Mouse (Mus musculus) embryonic facial prominence, embryonic 10.5 days (tissue): ENCODE results near the gene Mtap. TPM values are rescaled to one million over a fixed set of nuclear protein-coding genes. Genes with fewer than 3 reads are reported as not detected.
A peak's percentile ranks its signal among the peaks of the same experiment; 100 is the strongest.

ENCODE experiments used
- DNase-seq: peaks from one replicate; pipeline ENCODE4 v3.0.0-alpha.2; 2017; ENCODE audit warnings: low spot score
- H3K27ac ChIP-seq: fragments of 300-500 bp; sonication (generic); replicated peaks from 2 replicates; pipeline ENCODE4 v1.5.1; 2016; ENCODE audit warnings: mild to moderate bottlenecking
- H3K27me3 ChIP-seq: fragments of 300-500 bp; sonication (generic); replicated peaks from 2 replicates; pipeline ENCODE4 v1.6.1; 2016; ENCODE audit warnings: low read depth, mild to moderate bottlenecking; ENCODE audit not compliant: poor library complexity, severe bottlenecking
- H3K36me3 ChIP-seq: fragments of 300-500 bp; sonication (generic); replicated peaks from 2 replicates; pipeline ENCODE4 v1.6.1; 2016; ENCODE audit warnings: mild to moderate bottlenecking, moderate library complexity
- H3K4me1 ChIP-seq: fragments of 300-500 bp; sonication (generic); 2 replicates; pipeline ENCODE4 v1.6.1; 2016
- H3K4me3 ChIP-seq: fragments of 300-500 bp; sonication (generic); 2 replicates; pipeline ENCODE4 v1.5.1; 2016; ENCODE audit warnings: mild to moderate bottlenecking, moderate library complexity
- H3K9me3 ChIP-seq: fragments of 300-500 bp; sonication (generic); 2 replicates; pipeline ENCODE4 v1.6.1; 2016; ENCODE audit warnings: mild to moderate bottlenecking
- WGBS: fragments of 180-500 bp; shearing (Covaris S2); methylation state at CpG from one replicate; pipeline ENCODE4 v1.1.7; 2016; 5-methylcytosine and 5-hydroxymethylcytosine counted together
- polyA plus RNA-seq: library from polyadenylated mRNA; unstranded; fragments of >200 nt; fragmentation: Nextera tagmentation; extraction: Ambion mirVana; gene quantifications from 2 replicates; pipeline ENCODE4 v1.2.1, GENCODE M21; 2016

Gene Mtap
- polyA plus RNA-seq, 1 experiment from 2014 or later: 129 TPM

- Histone ChIP-seq H3K9me3 (no peaks in the 10 kb centered on the region), H3K4me3 (no peak overlapping the region), H3K4me1 (no peaks in the 10 kb centered on the region; the same call in 1 of the 2 replicates), H3K27ac (no peak overlapping the region), H3K27me3 (no peaks in the 10 kb centered on the region), H3K36me3 (no peaks in the 10 kb centered on the region)
- DNase-seq: no peak
Measured at GRCm38 (mm10) chr4:89119900-89120299, 17.0 kb upstream of the Mtap start.

- DNase-seq: no peak
- no peak overlapping the region for H3K4me3 ChIP-seq
- H3K4me1 ChIP-seq: no peaks in the 10 kb centered on the region; the same call in 1 of the 2 replicates
- no peaks in the 10 kb centered on the region for H3K36me3 ChIP-seq
- no peaks in the 10 kb centered on the region for H3K9me3 ChIP-seq
- WGBS: 89% methylated on average over 5 of the region's 5 CpGs
- H3K27ac ChIP-seq: no peak overlapping the region
- no peaks in the 10 kb centered on the region for H3K27me3 ChIP-seq
Measured at GRCm38 (mm10) chr4:89120353-89120752, 16.6 kb upstream of the Mtap start.

GRCm38 (mm10) chr4:89123446-89124243 is 13.3 kb upstream of the Mtap start:
- H3K4me3 ChIP-seq: no peak overlapping the region
- DNase-seq: no peak
- no peaks in the 10 kb centered on the region for H3K36me3 ChIP-seq
- H3K27ac ChIP-seq: no peak overlapping the region
- H3K4me1 ChIP-seq: peaks cover 8% of the 10 kb centered on the region
- H3K9me3 ChIP-seq: no peaks in the 10 kb centered on the region
- 63% methylated on average over 16 of the region's 16 CpGs for WGBS
- H3K27me3 ChIP-seq: no peaks in the 10 kb centered on the region

GRCm38 (mm10) chr4:89127674-89128073 is 9.2 kb upstream of the Mtap start:
- Histone ChIP-seq H3K4me1 (peaks cover 9% of the 10 kb centered on the region), H3K4me3 (no peak overlapping the region), H3K36me3 (no peaks in the 10 kb centered on the region), H3K27ac (no peak overlapping the region), H3K9me3 (no peaks in the 10 kb centered on the region), H3K27me3 (no peaks in the 10 kb centered on the region)
- 55% methylated on average over 5 of the region's 5 CpGs for WGBS
- DNase-seq: no peak

GRCm38 (mm10) chr4:89128080-89128936 is 8.6 kb upstream of the Mtap start:
- Histone ChIP-seq H3K4me3 (no peak overlapping the region), H3K36me3 (no peaks in the 10 kb centered on the region), H3K27me3 (no peaks in the 10 kb centered on the region), H3K9me3 (no peaks in the 10 kb centered on the region), H3K4me1 (peaks cover 9% of the 10 kb centered on the region), H3K27ac (no peak overlapping the region; the same call in 1 of the 2 replicates)
- WGBS: 28% methylated on average over 20 of the region's 20 CpGs
- peak; percentile 82 for DNase-seq

GRCm38 (mm10) chr4:89128937-89129277 is 8.0 kb upstream of the Mtap start:
- H3K36me3 ChIP-seq: no peaks in the 10 kb centered on the region

GRCm38 (mm10) chr4:89129311-89129913 is 7.5 kb upstream of the Mtap start:
- H3K36me3 ChIP-seq: no peaks in the 10 kb centered on the region
- WGBS: 8% methylated on average over 5 of the region's 5 CpGs
- H3K27ac ChIP-seq: no peak overlapping the region
- no peaks in the 10 kb centered on the region for H3K27me3 ChIP-seq
- DNase-seq: peak; percentile 58
- H3K4me3 ChIP-seq: no peak overlapping the region
- no peaks in the 10 kb centered on the region for H3K9me3 ChIP-seq
- H3K4me1 ChIP-seq: peaks cover 9% of the 10 kb centered on the region

More at GRCm38 (mm10) chr4:89128937-89129277, 8.0 kb upstream of the Mtap start:
- no peak for DNase-seq
- no peaks in the 10 kb centered on the region for H3K9me3 ChIP-seq
- no peak overlapping the region for H3K4me3 ChIP-seq
- no peaks in the 10 kb centered on the region for H3K27me3 ChIP-seq
- no peak overlapping the region for H3K27ac ChIP-seq
- H3K4me1 ChIP-seq: peaks cover 9% of the 10 kb centered on the region
- whole genome bisulfite sequencing: 74% methylated on average over 5 of the region's 5 CpGs

GRCm38 (mm10) chr4:89131795-89132194 is 5.1 kb upstream of the Mtap start:
- no peaks in the 10 kb centered on the region for H3K9me3 ChIP-seq
- H3K4me1 ChIP-seq: peaks cover 15% of the 10 kb centered on the region
- no peak overlapping the region for H3K27ac ChIP-seq
- 82% methylated on average over 3 of the region's 3 CpGs for WGBS
- no peaks in the 10 kb centered on the region for H3K27me3 ChIP-seq
- DNase-seq: no peak
- H3K4me3 ChIP-seq: no peak overlapping the region
- no peaks in the 10 kb centered on the region for H3K36me3 ChIP-seq

- Histone ChIP-seq H3K9me3 (no peaks in the 10 kb centered on the region), H3K4me3 (peak overlapping the region; percentile 80), H3K27ac (peak overlapping the region; percentile 96), H3K27me3 (no peaks in the 10 kb centered on the region), H3K36me3 (peaks cover 14% of the 10 kb centered on the region), H3K4me1 (peaks cover 38% of the 10 kb centered on the region)
- WGBS: 35% methylated on average over 3 of the region's 3 CpGs
- DNase-seq: no peak
Measured at GRCm38 (mm10) chr4:89136356-89136755, 566 bp upstream of the Mtap start.

GRCm38 (mm10) chr4:89137542-89138360 is 829 bp downstream of the Mtap start:
- Histone ChIP-seq H3K36me3 (peaks cover 27% of the 10 kb centered on the region), H3K27me3 (no peaks in the 10 kb centered on the region), H3K27ac (peak overlapping the region; percentile 96), H3K4me3 (peak overlapping the region; percentile 80), H3K4me1 (peaks cover 38% of the 10 kb centered on the region), H3K9me3 (no peaks in the 10 kb centered on the region)
- no peak for DNase-seq
- under 1% methylated on average over 36 of the region's 36 CpGs for WGBS

- Histone ChIP-seq H3K27me3 (no peaks in the 10 kb centered on the region), H3K9me3 (no peaks in the 10 kb centered on the region), H3K4me3 (peak overlapping the region; percentile 80), H3K36me3 (peaks cover 33% of the 10 kb centered on the region), H3K27ac (peak overlapping the region; percentile 96), H3K4me1 (peaks cover 38% of the 10 kb centered on the region)
- peak; percentile 37 for DNase-seq
- 15% methylated on average over 4 of the region's 4 CpGs for WGBS
Measured at GRCm38 (mm10) chr4:89138361-89138651, 1.4 kb downstream of the Mtap start.

GRCm38 (mm10) chr4:89140832-89141231 is 3.9 kb downstream of the Mtap start:
- Histone ChIP-seq H3K36me3 (peaks cover 49% of the 10 kb centered on the region), H3K4me1 (peaks cover 45% of the 10 kb centered on the region), H3K27me3 (no peaks in the 10 kb centered on the region), H3K27ac (no peak overlapping the region), H3K9me3 (no peaks in the 10 kb centered on the region), H3K4me3 (no peak overlapping the region)
- 85% methylated on average over 5 of the region's 5 CpGs for WGBS
- DNase-seq: no peak
